ENCODE assay signal across 16 mouse cellular contexts in genomic region chr1:42387919-42388684, GRCm38 (mm10).
A peak's percentile ranks its signal among the peaks of the same experiment; 100 is the strongest.
DNase-seq lines count a peak whose midpoint lies in the region; ATAC-seq and TF ChIP-seq lines count a peak whose summit lies in the region.
"Had no signal": no experiment of that assay in that cellular context is flagged by ENCODE, and none has a peak within 500 bp of the region (broad histone marks: within the 10 kb centered on the region; RNA-seq: fewer than 3 reads in every experiment).

No protein-coding gene starts in this region.

- DNase-seq in heart, postnatal 10 days = no peak
- DNase-seq in midbrain, postnatal 0 days (ENCODE audit: low spot score) = no peak
- DNase-seq in adrenal gland, postnatal 10 days = no peak
- DNase-seq: adrenal gland, postnatal 36 days; gastrocnemius, postnatal 14 days; kidney, adult 9 months; right cerebral cortex, postnatal 4 days; thymus, postnatal 36 days had no signal

- H3K9me3 ChIP-seq in heart, embryonic 13.5 days = no peaks in the 10 kb centered on the region
- H3K9me3 ChIP-seq in midbrain, embryonic 13.5 days = no peaks in the 10 kb centered on the region
- no peaks in the 10 kb centered on the region for H3K9me3 ChIP-seq in midbrain, postnatal 0 days (ENCODE audit: low read length)
- H3K9me3 ChIP-seq: embryonic facial prominence, embryonic 13.5 days; forebrain, embryonic 10.5 days; heart, embryonic 15.5 days; lung, embryonic 15.5 days had no signal

- H3K36me3 ChIP-seq in heart, embryonic 13.5 days = no peaks in the 10 kb centered on the region
- no peaks in the 10 kb centered on the region for H3K36me3 ChIP-seq in midbrain, embryonic 13.5 days
- H3K36me3 ChIP-seq in midbrain, postnatal 0 days (ENCODE audit: insufficient read depth, low read length) = no peaks in the 10 kb centered on the region
- H3K36me3 ChIP-seq: embryonic facial prominence, embryonic 13.5 days; forebrain, embryonic 10.5 days; heart, embryonic 15.5 days; lung, embryonic 15.5 days had no signal

- intact Hi-C loops in heart, postnatal 10 days (cut with DNase I) = no loop called here

- no peaks in the 10 kb centered on the region for H3K4me1 ChIP-seq in heart, embryonic 13.5 days
- H3K4me1 ChIP-seq in midbrain, embryonic 13.5 days (replicated peaks) = peaks cover 9% of the 10 kb centered on the region; the same call in 1 of the 2 replicates
- no peaks in the 10 kb centered on the region for H3K4me1 ChIP-seq in midbrain, postnatal 0 days (ENCODE audit: insufficient read depth, low read length)
- H3K4me1 ChIP-seq: embryonic facial prominence, embryonic 13.5 days; heart, embryonic 15.5 days; lung, embryonic 15.5 days had no signal

- no peak for ATAC-seq in heart, embryonic 13.5 days (ENCODE audit: extremely low read depth, insufficient number of reproducible peaks, low FRiP score, low TSS enrichment)
- ATAC-seq in midbrain, embryonic 13.5 days = 0 out of 2 replicates have a peak, but pooled peaks have one; percentile 45
- no peak for ATAC-seq in midbrain, postnatal 0 days (ENCODE audit: low FRiP score)
- peak; percentile 78 for ATAC-seq in common myeloid progenitor, adult 5-6 weeks (replicated peaks; ENCODE audit: low read depth, poor library complexity, severe bottlenecking)
- peak; percentile 57 for ATAC-seq in megakaryocyte progenitor cell, adult 5-6 weeks (replicated peaks; ENCODE audit: poor library complexity)

- no peak overlapping the region for H3K9ac ChIP-seq in heart, embryonic 13.5 days
- H3K9ac ChIP-seq in midbrain, embryonic 13.5 days (replicated peaks) = no peak overlapping the region
- H3K9ac ChIP-seq in midbrain, postnatal 0 days (replicated peaks; ENCODE audit: low read length, poor library complexity, severe bottlenecking) = no peak overlapping the region
- H3K9ac ChIP-seq: embryonic facial prominence, embryonic 13.5 days; heart, embryonic 15.5 days; lung, embryonic 15.5 days had no signal

- no peak for TF ChIP-seq CTCF in midbrain, postnatal 0 days (IDR thresholded peaks at IDR 0.05)

- H3K27ac ChIP-seq in heart, embryonic 13.5 days (replicated peaks) = no peak overlapping the region
- no peak overlapping the region for H3K27ac ChIP-seq in midbrain, embryonic 13.5 days
- H3K27ac ChIP-seq in midbrain, postnatal 0 days (ENCODE audit: low read depth, low read length) = no peak overlapping the region
- H3K27ac ChIP-seq: embryonic facial prominence, embryonic 13.5 days; forebrain, embryonic 10.5 days; heart, embryonic 15.5 days; lung, embryonic 15.5 days had no signal

- peak overlapping the region; percentile 33 for H3K4me2 ChIP-seq in heart, embryonic 13.5 days
- H3K4me2 ChIP-seq in midbrain, embryonic 13.5 days (replicated peaks) = 0 out of 2 replicates have a peak overlapping the region, but pooled peaks have one; percentile 11
- no peak overlapping the region; the same call in 1 of the 2 replicates for H3K4me2 ChIP-seq in midbrain, postnatal 0 days (ENCODE audit: low read depth, low read length, poor library complexity, severe bottlenecking)
- H3K4me2 ChIP-seq: embryonic facial prominence, embryonic 13.5 days; heart, embryonic 15.5 days; lung, embryonic 15.5 days had no signal

- 33% methylated on average over 18 of the region's 18 CpGs for WGBS in heart, embryonic 13.5 days
- WGBS in midbrain, embryonic 13.5 days = 54% methylated on average over 18 of the region's 18 CpGs
- WGBS in midbrain, postnatal 0 days = 51% methylated on average over 18 of the region's 18 CpGs

- H3K4me3 ChIP-seq in heart, embryonic 13.5 days = no peak overlapping the region
- no peak overlapping the region for H3K4me3 ChIP-seq in midbrain, embryonic 13.5 days (replicated peaks)
- no peak overlapping the region for H3K4me3 ChIP-seq in midbrain, postnatal 0 days (ENCODE audit: low read depth, low read length)
- H3K4me3 ChIP-seq: embryonic facial prominence, embryonic 13.5 days; forebrain, embryonic 10.5 days; heart, embryonic 15.5 days; lung, embryonic 15.5 days had no signal

- no peaks in the 10 kb centered on the region for H3K27me3 ChIP-seq in heart, embryonic 13.5 days (replicated peaks)
- H3K27me3 ChIP-seq in midbrain, embryonic 13.5 days = no peaks in the 10 kb centered on the region
- no peaks in the 10 kb centered on the region for H3K27me3 ChIP-seq in midbrain, postnatal 0 days (ENCODE audit: insufficient read depth, low read length)
- H3K27me3 ChIP-seq: embryonic facial prominence, embryonic 13.5 days; heart, embryonic 15.5 days; lung, embryonic 15.5 days had no signal

Comparison
In these comparisons a context has a peak if more than half of its experiments do, and no peak if none do; other contexts are left out.
1. ATAC-seq: peak in midbrain, embryonic 13.5 days (single experiment), common myeloid progenitor, adult 5-6 weeks (single experiment) and megakaryocyte progenitor cell, adult 5-6 weeks (single experiment); none in heart, embryonic 13.5 days (single experiment) and midbrain, postnatal 0 days (single experiment).